Comparison of ENCODE assay signal across 9 mouse cellular contexts in genomic region chr9:9583011-9583605, GRCm38 (mm10).
A peak's percentile ranks its signal among the peaks of the same experiment; 100 is the strongest.
DNase-seq lines count a peak whose midpoint lies in the region; ATAC-seq and TF ChIP-seq lines count a peak whose summit lies in the region.
"Had no signal": no experiment of that assay in that cellular context is flagged by ENCODE, and none has a peak within 500 bp of the region (broad histone marks: within the 10 kb centered on the region; RNA-seq: fewer than 3 reads in every experiment).

No protein-coding gene starts in this region.

- H3K9me3 ChIP-seq in midbrain, embryonic 15.5 days: no peaks in the 10 kb centered on the region
- H3K9me3 ChIP-seq in midbrain, embryonic 11.5 days (ENCODE audit: control insufficient read depth, low read length): no peaks in the 10 kb centered on the region
- H3K9me3 ChIP-seq: liver, embryonic 13.5 days had no signal

- no peak overlapping the region for H3K9ac ChIP-seq in midbrain, embryonic 15.5 days
- no peak overlapping the region for H3K9ac ChIP-seq in midbrain, embryonic 11.5 days (ENCODE audit: low read length)
- H3K9ac ChIP-seq: liver, embryonic 13.5 days had no signal

- peak; percentile 79 for ATAC-seq in midbrain, embryonic 15.5 days (replicated peaks)
- no peak for ATAC-seq in midbrain, embryonic 11.5 days (ENCODE audit: low FRiP score)

- H3K4me3 ChIP-seq in midbrain, embryonic 15.5 days: no peak overlapping the region
- H3K4me3 ChIP-seq in midbrain, embryonic 11.5 days (ENCODE audit: low read depth, low read length): no peak overlapping the region
- H3K4me3 ChIP-seq in layer of hippocampus, adult 2 months: no peak overlapping the region
- H3K4me3 ChIP-seq: erythroblast, embryonic 14.5 days; liver, embryonic 13.5 days had no signal

- 56% methylated on average over 2 of the region's 2 CpGs for WGBS in midbrain, embryonic 15.5 days
- WGBS in midbrain, embryonic 11.5 days: 86% methylated on average over 2 of the region's 2 CpGs

- no peak overlapping the region for H3K4me2 ChIP-seq in midbrain, embryonic 15.5 days
- H3K4me2 ChIP-seq in midbrain, embryonic 11.5 days: no peak overlapping the region
- H3K4me2 ChIP-seq: liver, embryonic 13.5 days had no signal

- H3K4me1 ChIP-seq in midbrain, embryonic 15.5 days: no peaks in the 10 kb centered on the region
- H3K4me1 ChIP-seq in midbrain, embryonic 11.5 days (ENCODE audit: control insufficient read depth, insufficient read depth, low read length): no peaks in the 10 kb centered on the region
- H3K4me1 ChIP-seq: liver, embryonic 13.5 days had no signal

- H3K36me3 ChIP-seq in midbrain, embryonic 15.5 days (replicated peaks): no peaks in the 10 kb centered on the region
- no peaks in the 10 kb centered on the region for H3K36me3 ChIP-seq in midbrain, embryonic 11.5 days (ENCODE audit: control insufficient read depth, insufficient read depth, low read length)
- H3K36me3 ChIP-seq: liver, embryonic 13.5 days had no signal

- H3K27me3 ChIP-seq in midbrain, embryonic 15.5 days (replicated peaks): no peaks in the 10 kb centered on the region
- H3K27me3 ChIP-seq in midbrain, embryonic 11.5 days (ENCODE audit: control insufficient read depth, insufficient read depth, low read length): no peaks in the 10 kb centered on the region
- H3K27me3 ChIP-seq: liver, embryonic 13.5 days had no signal

- no peak overlapping the region for H3K27ac ChIP-seq in midbrain, embryonic 15.5 days
- H3K27ac ChIP-seq in midbrain, embryonic 11.5 days (ENCODE audit: low read depth, low read length): no peak overlapping the region
- H3K27ac ChIP-seq in layer of hippocampus, adult 2 months: peak overlapping the region; percentile 37; the same call in 1 of the 2 replicates
- H3K27ac ChIP-seq: liver, embryonic 13.5 days had no signal

- TF ChIP-seq CTCF in layer of hippocampus, adult 2 months (conservative IDR thresholded peaks at IDR 0.05): no peak

- DNase-seq in midbrain, embryonic 11.5 days (ENCODE audit: low spot score, missing footprints): no peak
- DNase-seq in fat pad, adult 2 months (ENCODE audit: extremely low read depth, low read depth, low spot score): peak; percentile 4
- peak; percentile 82 to 88 for DNase-seq in layer of hippocampus, adult 2 months (ENCODE audit: low spot score in 2 of 2)
- DNase-seq in right cerebral cortex, postnatal 10 days (ENCODE audit: low spot score in 2 of 2): peak; percentile 75 to 82
- DNase-seq in testis, postnatal 14 days (ENCODE audit: low spot score): no peak
- DNase-seq in embryo, embryonic 10 days (ENCODE audit: low spot score): no peak
- DNase-seq: liver, embryonic 13.5 days had no signal

Comparison
In these comparisons a context has a peak if more than half of its experiments do, and no peak if none do; other contexts are left out.
1. DNase-seq: peak in fat pad, adult 2 months (single experiment), layer of hippocampus, adult 2 months (2 of 2) and right cerebral cortex, postnatal 10 days (2 of 2); none in midbrain, embryonic 11.5 days (single experiment), testis, postnatal 14 days (single experiment) and embryo, embryonic 10 days (single experiment).